Mouse (Mus musculus) hindbrain, postnatal 0 days (tissue): ENCODE measurements around the gene Eif6. TPM values are rescaled to one million over a fixed set of nuclear protein-coding genes. Genes with fewer than 3 reads are reported as not detected.

ENCODE experiments used
- ATAC-seq: fragments of 200-750 bp; cut with Nextera tagmentation; 2 replicates; pipeline ENCODE4 v1.8.0; 2017; ENCODE audit warnings: mild to moderate bottlenecking, moderate TSS enrichment, moderate library complexity
- DNase-seq: peaks from one replicate; pipeline ENCODE4 v3.0.0-alpha.2; 2015; ENCODE audit warnings: low spot score
- H3K27ac ChIP-seq: fragments of 300-500 bp; sonication (generic); 2 replicates; pipeline ENCODE4 v1.5.1; 2014; ENCODE audit warnings: mild to moderate bottlenecking
- H3K27me3 ChIP-seq: fragments of 300-500 bp; sonication (generic); 2 replicates; pipeline ENCODE4 v1.6.1; 2014; ENCODE audit warnings: low read length, mixed read lengths; ENCODE audit not compliant: insufficient read depth
- H3K36me3 ChIP-seq: fragments of 300-500 bp; sonication (generic); 2 replicates; pipeline ENCODE4 v1.6.1; 2014; ENCODE audit warnings: low read length, mixed read lengths; ENCODE audit not compliant: insufficient read depth
- H3K4me1 ChIP-seq: fragments of 300-500 bp; sonication (generic); 2 replicates; pipeline ENCODE4 v1.6.1; 2014; ENCODE audit warnings: antibody characterized with exemption, low read length, mixed read lengths; ENCODE audit not compliant: insufficient read depth
- H3K4me2 ChIP-seq: fragments of 300-500 bp; sonication (generic); 2 replicates; pipeline ENCODE4 v1.6.1; 2014; ENCODE audit warnings: low read depth, mild to moderate bottlenecking, low read length, moderate library complexity, mixed read lengths
- H3K4me3 ChIP-seq: fragments of 300-500 bp; sonication (generic); 2 replicates; pipeline ENCODE4 v1.5.1; 2014; ENCODE audit warnings: low read length
- H3K9ac ChIP-seq: fragments of 300-500 bp; sonication (generic); replicated peaks from 2 replicates; pipeline ENCODE4 v1.6.1; 2014; ENCODE audit warnings: mild to moderate bottlenecking, low read length, moderate library complexity, mixed read lengths
- H3K9me3 ChIP-seq: fragments of 300-500 bp; sonication (generic); 2 replicates; pipeline ENCODE4 v1.6.1; 2016; ENCODE audit warnings: low read length, mixed read lengths
- CTCF ChIP-seq: IDR thresholded peaks from 2 replicates; pipeline ENCODE4 v1.5.1; 2016; ENCODE audit warnings: antibody characterized with exemption, control low read depth, low read depth
- WGBS: fragments of 180-500 bp; shearing (Covaris S2); extraction: QIAGEN DNeasy Blood & Tissue Kit; methylation state at CpG from one replicate; pipeline ENCODE4 v1.1.7; 2014; 5-methylcytosine and 5-hydroxymethylcytosine counted together
- polyA plus RNA-seq: library from polyadenylated mRNA; unstranded; fragments of >200 nt; fragmentation: Nextera tagmentation; extraction: Ambion mirVana; gene quantifications from 2 replicates; pipeline ENCODE4 v1.2.1, GENCODE M21; 2015
- total RNA-seq: library from RNA; depleted of rRNA; stranded (reverse); fragments of >200 nt; gene quantifications from 2 replicates; pipeline ENCODE4 v1.2.3, GENCODE M21; 2014

The Eif6 gene
- total and polyA plus RNA-seq, 2 experiments from 2014 or later = 110 to 144 TPM

DNA sequence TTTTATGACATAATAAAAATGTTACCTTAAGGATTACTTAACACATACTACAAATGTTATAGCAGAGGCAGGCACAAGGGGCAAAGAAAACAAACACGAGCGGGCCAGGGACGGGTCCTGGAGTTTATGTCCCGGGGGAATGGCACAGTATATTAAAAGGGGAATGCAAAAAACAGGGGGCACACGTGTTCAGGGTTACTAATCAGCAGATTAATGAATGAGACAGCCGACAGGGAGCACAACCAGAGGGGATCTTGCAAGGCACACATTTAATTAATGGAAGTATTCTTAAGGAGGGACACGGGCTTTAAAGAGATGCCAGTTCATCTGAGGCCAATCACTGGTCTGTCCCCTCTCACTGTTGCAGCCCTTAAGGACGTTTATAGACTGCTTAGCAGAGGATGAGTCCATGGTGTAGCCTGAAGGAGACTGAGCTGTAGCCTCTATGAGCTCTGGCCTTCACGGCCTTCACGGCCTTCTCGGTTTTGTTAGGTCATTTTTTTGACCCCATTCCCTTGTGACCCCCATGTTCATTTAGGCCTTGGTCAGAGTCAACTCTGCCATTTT is 36.7 kb upstream of the Eif6 start:
- Histone ChIP-seq H3K27ac (peak overlapping the region; percentile 51; the same call in 1 of the 2 replicates), H3K4me3 (no peak overlapping the region), H3K4me2 (peak overlapping the region; percentile 27; the same call in 1 of the 2 replicates), H3K27me3 (no peaks in the 10 kb centered on the region), H3K36me3 (no peaks in the 10 kb centered on the region), H3K9ac (no peak overlapping the region), H3K4me1 (no peaks in the 10 kb centered on the region), H3K9me3 (no peaks in the 10 kb centered on the region)
- ATAC-seq (peak; percentile 58), DNase-seq (peak; percentile 27)
- WGBS = 39% methylated on average over 11 of the region's 11 CpGs
- TF ChIP-seq CTCF = no peak

DNA sequence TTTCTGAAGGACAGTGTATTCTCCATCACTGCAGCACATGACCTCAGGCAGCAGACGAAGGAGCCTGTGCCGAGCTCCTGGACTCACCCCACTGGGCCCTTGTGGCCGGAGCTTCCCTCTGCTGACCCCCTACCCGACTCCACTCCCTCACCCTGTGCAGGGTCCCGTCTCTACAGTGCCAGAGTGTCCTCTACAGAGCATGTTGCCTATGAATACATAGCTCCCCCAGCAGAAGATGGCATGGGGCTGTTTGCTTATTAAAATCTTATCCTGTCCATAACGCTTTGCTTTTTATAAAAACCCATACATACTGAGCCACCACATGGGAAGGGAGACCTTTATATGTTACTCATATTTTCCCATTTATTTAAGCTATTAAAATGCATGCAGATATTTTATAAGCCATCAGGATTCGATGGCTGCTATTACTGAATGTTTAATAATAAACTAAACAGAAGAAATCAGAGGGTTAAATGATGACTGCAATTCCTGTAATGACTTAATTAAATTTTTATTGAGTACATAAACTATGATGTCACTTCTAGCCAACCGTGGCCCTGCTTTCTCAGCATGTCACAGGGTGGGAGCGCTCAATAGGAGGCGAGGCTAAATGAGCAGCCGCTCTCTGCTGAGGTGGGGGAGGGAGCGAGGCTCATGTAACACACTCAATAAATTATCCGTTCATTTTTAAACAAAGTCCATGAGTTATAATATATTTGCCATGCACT is 36.0 kb upstream of the Eif6 start:
- Histone ChIP-seq H3K9me3 (no peaks in the 10 kb centered on the region), H3K36me3 (no peaks in the 10 kb centered on the region; the same call in 1 of the 2 replicates), H3K27ac (peak overlapping the region; percentile 51; the same call in 1 of the 2 replicates), H3K4me2 (peak overlapping the region; percentile 27; the same call in 1 of the 2 replicates), H3K27me3 (no peaks in the 10 kb centered on the region), H3K4me1 (no peaks in the 10 kb centered on the region), H3K4me3 (no peak overlapping the region), H3K9ac (no peak overlapping the region)
- 57% methylated on average over 13 of the region's 13 CpGs for WGBS
- TF ChIP-seq CTCF = no peak
- ATAC-seq (peak; percentile 93), DNase-seq (peak; percentile 79)

DNA sequence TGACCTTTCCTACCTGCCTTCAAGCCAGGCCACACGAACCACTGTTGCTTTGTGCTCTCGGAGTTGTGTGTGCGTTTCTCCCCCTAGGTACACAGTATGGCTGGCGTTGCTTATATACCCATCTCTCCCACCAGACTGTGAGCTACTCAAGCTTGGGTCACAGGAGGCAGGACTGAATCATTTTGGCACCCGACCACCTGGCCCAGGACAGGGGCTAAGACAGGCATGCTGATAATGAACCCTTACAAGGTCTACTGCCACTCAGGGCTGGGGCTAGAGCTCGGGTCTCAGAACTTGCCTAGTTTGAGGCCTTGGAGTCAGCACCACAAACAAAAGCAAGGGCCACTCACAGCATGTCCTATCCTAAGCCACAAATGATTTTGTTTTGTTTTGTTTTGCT is 34.9 kb upstream of the Eif6 start:
- ATAC-seq = no peak
- Histone ChIP-seq H3K27ac (no peak overlapping the region), H3K9ac (no peak overlapping the region), H3K4me2 (no peak overlapping the region), H3K9me3 (no peaks in the 10 kb centered on the region), H3K4me3 (no peak overlapping the region), H3K27me3 (no peaks in the 10 kb centered on the region), H3K4me1 (no peaks in the 10 kb centered on the region), H3K36me3 (no peaks in the 10 kb centered on the region; the same call in 1 of the 2 replicates)
- 90% methylated on average over 6 of the region's 6 CpGs for WGBS
- no peak for TF ChIP-seq CTCF
- no peak for DNase-seq

DNA sequence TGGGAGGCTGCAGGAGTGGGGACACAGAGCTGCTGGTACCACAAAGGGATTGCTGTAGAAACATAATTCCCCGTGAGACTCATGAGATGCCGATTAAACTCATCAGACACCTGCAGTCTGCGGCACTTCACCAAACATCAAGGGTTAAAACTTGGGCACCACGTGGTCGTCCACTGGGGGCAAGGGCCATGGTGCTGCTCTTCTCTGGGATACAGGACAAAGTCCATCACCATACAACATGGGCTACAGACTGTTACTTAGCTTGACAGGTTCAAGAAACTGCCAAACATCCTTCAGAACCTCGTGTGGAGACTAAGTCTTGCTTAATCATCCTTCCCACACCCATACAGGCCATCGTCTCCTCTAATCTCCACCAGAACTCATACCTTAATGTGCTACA is 33.4 kb upstream of the Eif6 start:
- WGBS = 78% methylated on average over 7 of the region's 7 CpGs
- no peaks in the 10 kb centered on the region for H3K27me3 ChIP-seq
- no peak for ATAC-seq
- no peaks in the 10 kb centered on the region for H3K9me3 ChIP-seq
- no peak for TF ChIP-seq CTCF
- H3K4me3 ChIP-seq = no peak overlapping the region
- H3K36me3 ChIP-seq = no peaks in the 10 kb centered on the region; the same call in 1 of the 2 replicates
- H3K27ac ChIP-seq = no peak overlapping the region
- no peaks in the 10 kb centered on the region for H3K4me1 ChIP-seq
- H3K9ac ChIP-seq = no peak overlapping the region
- no peak overlapping the region for H3K4me2 ChIP-seq
- DNase-seq = no peak

GRCm38 (mm10) chr2:155852536-155852935 is 25.8 kb upstream of the Eif6 start:
- DNase-seq = no peak
- 94% methylated on average over 5 of the region's 5 CpGs for WGBS
- ATAC-seq = no peak
- H3K36me3 ChIP-seq = peaks cover 32% of the 10 kb centered on the region
- H3K4me1 ChIP-seq = no peaks in the 10 kb centered on the region
- H3K9ac ChIP-seq = no peak overlapping the region
- TF ChIP-seq CTCF = no peak
- no peaks in the 10 kb centered on the region for H3K27me3 ChIP-seq
- no peak overlapping the region for H3K4me3 ChIP-seq
- H3K4me2 ChIP-seq = no peak overlapping the region
- no peak overlapping the region for H3K27ac ChIP-seq
- H3K9me3 ChIP-seq = no peaks in the 10 kb centered on the region

DNA sequence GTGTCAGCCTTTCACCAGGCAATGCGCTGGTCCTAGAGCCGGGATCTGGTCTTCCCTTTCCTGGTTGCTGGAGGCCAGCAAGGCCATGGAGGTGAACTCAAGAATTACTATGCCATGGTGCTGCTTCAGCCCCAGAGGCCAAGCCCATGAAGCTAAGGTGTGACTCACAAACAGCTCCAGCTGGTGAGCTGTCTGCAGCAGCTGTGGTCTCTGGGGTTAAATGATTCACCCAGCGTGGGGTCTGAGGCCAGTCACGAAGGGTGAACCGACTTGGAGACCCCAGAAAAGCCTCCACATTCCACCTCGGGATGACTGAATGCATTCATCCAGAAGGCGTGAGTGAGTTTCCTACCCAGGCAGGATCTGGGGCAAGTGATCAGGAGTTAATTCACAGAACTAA is 23.4 kb upstream of the Eif6 start:
- no peaks in the 10 kb centered on the region for H3K27me3 ChIP-seq
- no peak for TF ChIP-seq CTCF
- H3K4me3 ChIP-seq = no peak overlapping the region
- no peak overlapping the region for H3K9ac ChIP-seq
- 79% methylated on average over 7 of the region's 7 CpGs for WGBS
- no peaks in the 10 kb centered on the region for H3K4me1 ChIP-seq
- ATAC-seq = no peak
- no peak for DNase-seq
- no peak overlapping the region for H3K4me2 ChIP-seq
- H3K36me3 ChIP-seq = peaks cover 39% of the 10 kb centered on the region
- H3K9me3 ChIP-seq = no peaks in the 10 kb centered on the region
- H3K27ac ChIP-seq = no peak overlapping the region

- H3K36me3 ChIP-seq = peaks cover 39% of the 10 kb centered on the region
- ATAC-seq = no peak
- H3K27ac ChIP-seq = no peak overlapping the region
- DNase-seq = no peak
- H3K27me3 ChIP-seq = no peaks in the 10 kb centered on the region
- no peak overlapping the region for H3K9ac ChIP-seq
- H3K4me2 ChIP-seq = no peak overlapping the region
- WGBS = 72% methylated on average over 7 of the region's 7 CpGs
- H3K4me3 ChIP-seq = no peak overlapping the region
- TF ChIP-seq CTCF = no peak
- H3K4me1 ChIP-seq = no peaks in the 10 kb centered on the region
- H3K9me3 ChIP-seq = no peaks in the 10 kb centered on the region
Observed at GRCm38 (mm10) chr2:155849464-155849863, 22.7 kb upstream of the Eif6 start.
